Mouse (Mus musculus) cerebellum, postnatal 4 days (tissue): ENCODE results near the gene Cryzl2.
A peak's percentile ranks its signal among the peaks of the same experiment; 100 is the strongest.

ENCODE experiments used
- DNase-seq, 2 experiments: peaks; one replicate each; pipeline ENCODE4 v3.0.0; 2022; ENCODE audit warnings: low spot score in 2 of 2, mixed read lengths in 1 of 2

The Cryzl2 gene

DNA sequence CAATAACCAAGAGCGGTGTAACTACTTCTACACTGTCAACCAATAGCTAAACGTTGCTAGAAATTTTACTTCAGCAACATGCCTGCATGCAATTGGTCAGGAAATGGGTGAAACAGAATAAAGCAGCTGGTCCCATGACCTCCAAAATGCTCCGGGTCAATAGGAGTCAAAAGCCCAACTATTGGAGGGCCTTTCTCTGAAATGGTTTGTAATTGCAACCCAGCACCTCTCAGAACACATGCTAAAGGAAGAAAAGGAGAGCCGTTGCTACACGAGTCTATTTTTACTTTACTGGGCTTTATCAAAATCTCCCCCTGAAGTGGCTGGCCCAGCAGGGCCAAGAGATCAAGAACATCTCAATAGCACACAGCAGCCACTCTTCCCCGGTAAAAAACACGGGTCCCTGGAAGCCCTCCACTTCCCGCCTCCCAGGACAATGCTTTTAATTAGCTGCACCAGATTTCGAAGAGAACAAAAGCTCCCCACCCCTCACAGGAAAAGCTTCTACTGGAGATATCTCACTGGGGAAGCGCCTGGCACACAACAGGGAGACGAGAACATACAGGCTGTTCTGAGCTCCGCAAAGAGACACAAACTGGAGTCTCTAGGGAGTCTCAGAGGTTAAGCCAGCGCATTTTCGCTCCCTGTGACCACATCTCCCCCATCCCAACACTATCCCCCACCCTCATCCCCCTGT is 15.2 kb upstream of the Cryzl2 start:
- no peak for DNase-seq

DNA sequence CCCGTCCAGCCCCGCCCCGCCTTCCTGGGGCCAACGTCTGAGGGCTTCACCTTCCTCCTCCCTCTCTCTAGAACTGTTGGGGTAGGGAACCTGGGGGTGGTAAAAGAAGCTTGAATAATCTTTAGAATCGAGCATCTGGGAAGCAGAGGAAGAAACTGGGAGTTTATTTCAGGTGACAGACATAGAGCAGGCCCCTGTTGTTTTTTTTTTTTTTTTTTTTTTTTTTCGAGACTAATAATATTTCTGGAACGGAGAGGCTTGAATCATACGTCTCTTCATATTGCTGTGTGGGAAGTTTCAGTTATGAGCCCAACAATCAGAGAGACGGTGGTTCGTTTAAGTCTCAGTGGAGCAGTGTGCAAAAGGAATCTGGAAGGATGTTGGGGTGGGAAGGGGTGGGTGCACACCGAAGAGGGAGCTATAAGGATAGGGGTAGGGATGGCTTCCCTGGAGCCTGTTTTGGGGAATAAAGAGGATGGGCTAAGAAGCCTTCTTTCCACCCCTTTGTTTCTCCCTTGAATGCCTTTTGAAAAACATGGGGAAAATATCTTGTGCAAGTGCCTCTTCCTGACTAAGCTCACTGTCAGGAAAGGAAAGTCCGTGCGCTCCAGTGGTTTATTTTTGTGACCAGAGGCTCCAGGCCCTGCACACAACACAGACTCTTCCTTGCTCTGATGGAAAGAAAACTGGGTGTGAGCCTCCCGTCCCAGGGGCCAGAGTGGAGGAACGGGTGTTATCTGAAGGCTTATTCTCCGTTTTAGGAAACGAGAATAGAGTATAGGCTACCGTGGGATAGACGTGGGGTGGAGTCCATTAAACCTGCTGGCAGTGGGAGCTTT is 14.4 kb upstream of the Cryzl2 start:
- DNase-seq, result no peak

DNA sequence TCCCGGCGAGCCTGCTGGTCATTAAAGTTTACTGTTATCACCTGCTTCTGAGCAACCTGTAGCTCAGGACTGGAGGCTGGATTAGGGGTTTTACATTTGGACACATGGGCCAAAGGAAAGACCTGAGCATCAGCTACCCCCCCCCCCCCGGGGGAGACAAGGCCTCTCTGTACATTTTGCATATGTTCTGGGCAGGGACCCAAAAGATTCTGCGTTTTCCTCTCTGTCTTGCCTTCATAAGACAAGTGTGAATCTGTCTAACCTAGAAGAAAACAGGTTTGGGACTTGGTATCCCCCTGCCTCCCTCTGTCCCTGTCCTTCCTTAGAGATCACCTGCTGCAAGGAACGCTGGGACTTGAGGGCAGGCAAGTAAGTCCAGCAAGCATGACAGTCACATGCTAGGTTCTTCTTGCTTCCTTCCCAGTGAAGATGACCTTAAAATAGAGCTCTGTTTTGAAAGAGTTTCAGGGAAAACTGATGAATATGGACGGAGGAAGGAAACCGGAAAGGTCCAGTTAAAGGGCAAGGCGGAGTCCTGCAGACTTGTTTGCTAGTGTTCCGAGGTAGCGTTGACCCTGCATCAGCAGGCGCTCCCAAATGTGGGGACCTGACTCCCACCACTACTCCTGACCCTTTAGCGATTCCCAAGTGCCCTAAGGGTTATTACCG is 13.6 kb upstream of the Cryzl2 start:
- no peak for DNase-seq

- DNase-seq, result no peak
These were observed 12.9 kb upstream of the Cryzl2 start for GRCm38 (mm10) chr1:157445398-157445910.

GRCm38 (mm10) chr1:157446325-157446724 is 12.1 kb upstream of the Cryzl2 start:
- peak; percentile 50 to 78 for DNase-seq

DNA sequence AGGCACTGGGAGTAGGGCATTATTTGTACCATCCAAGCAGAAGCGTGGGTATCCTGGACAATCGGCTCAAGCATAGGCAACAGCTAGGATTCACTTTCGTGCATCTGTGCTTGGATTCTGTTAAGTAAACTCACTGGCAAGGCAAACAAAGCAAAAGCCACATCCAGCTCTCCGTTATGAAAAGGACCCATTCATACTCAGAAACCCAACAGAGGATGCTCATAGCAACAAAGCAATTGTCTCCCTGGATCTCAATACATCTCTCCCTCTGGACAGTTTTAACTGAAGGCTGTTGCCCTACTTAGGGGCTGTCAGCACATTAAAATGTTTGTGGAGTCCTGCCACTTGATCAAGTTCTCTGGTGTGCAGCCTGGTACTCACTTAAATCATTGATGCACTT is 11.2 kb upstream of the Cryzl2 start:
- DNase-seq, result no peak

GRCm38 (mm10) chr1:157448164-157448804 is 10.1 kb upstream of the Cryzl2 start:
- no peak for DNase-seq

DNA sequence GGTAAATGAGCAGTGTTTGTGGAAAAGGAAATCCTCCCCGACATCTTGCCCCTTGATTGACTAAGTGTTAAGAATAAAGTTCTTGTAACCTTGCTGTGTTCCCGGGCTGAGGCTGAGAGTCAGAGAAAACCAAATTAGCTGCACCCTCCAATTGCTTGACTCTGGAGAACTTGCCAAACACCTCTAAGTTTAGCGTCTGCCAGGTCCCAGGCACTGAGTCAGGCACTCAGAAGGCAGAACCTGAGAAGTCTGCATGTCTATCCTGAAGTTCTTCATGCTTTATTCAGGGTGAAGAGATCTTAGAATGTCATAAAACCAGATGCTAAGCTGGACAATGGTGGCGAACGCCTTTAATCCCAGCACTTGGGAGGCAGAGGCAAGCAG is 9.6 kb upstream of the Cryzl2 start:
- DNase-seq, result no peak

- no peak for DNase-seq
These were observed 8.8 kb upstream of the Cryzl2 start for GRCm38 (mm10) chr1:157449532-157449931.

DNA sequence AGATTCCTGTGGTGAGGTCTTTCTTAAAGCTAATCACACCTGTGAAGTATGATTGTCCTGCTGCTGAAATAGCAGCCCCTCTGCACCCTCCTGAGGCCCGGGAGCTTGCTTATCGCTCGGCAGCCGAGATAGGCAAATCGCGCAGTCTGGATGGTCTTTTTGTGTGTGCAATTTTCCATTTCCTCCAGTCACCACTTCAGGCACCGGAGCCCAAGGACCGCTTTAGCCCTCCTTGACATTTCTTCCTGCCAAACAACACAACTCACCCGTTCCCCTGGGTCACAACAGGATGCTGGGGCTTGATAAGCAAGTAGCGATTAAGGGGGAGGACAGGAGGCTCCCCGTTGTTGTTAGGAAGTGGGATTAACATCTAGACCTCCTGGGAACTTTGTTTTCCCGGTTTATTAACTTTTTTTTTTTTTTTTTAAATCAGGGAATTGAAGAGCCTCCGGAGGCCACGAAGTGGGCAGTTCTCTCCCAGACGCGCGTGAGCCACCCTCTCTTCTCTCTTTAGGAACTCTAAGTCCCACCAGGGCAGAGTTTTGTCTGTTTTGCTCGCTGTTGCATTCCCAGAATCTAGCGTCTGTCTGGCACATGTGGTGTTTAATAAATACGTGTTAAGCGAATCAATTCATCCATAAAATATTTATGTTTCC is 8.3 kb upstream of the Cryzl2 start:
- no peak for DNase-seq

DNA sequence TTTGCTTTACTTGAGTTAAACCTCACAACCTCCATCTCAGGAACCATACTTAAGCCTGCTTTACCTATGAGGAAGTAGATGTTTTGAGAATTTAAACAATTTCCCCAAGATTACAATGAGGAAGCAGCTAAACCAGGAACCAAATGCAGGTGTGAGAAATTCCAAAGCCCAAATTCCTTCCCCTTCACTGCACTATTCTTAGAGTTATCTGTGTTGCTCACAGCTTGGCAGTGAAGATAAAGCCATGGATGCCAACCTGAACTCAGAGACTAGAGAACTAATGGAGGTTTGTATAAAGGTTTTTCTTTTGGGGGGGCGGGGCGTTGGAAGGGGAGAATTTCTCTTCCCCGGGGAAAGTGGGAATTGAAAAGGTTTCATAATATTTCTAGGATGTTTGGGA is 6.1 kb upstream of the Cryzl2 start:
- no peak for DNase-seq

DNA sequence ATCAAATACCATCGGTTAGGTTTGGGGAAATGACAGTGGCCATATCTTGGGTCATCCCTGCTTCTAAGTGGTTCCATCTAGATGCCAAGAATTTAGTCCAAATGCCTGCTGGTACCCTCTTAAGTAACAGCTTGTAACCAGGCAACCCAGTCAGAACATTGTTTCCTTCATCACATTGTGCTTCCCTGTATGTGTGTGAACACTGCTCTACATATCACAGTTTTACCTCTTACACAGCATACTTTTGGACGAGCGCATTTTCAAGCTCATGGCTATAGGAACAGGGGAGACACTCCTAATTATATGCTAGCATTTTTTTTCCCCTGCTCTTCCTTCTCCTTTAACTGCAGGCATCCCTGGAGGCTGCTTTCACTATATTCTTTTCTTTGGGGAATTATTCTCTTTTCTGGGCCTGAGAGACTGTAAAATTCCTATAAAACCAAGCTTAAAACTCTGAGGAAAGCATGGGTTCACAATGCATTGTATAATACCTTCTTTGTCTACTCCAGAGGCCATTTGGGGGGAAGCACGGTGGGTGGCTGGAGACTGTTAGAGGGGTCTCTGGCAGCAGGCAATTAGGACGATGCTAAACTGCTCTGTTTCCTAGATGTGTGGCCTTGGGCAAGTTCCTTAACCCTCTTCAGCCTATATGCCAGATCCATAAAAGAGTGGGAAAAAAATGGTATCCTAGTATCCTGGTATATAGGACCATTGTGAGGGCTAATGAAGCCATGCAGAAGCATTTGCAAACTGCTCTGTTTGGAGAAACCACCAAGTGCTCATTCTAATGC is 5.4 kb upstream of the Cryzl2 start:
- no peak for DNase-seq

GRCm38 (mm10) chr1:157454876-157455275 is 3.5 kb upstream of the Cryzl2 start:
- no peak for DNase-seq

- no peak for DNase-seq
These were observed 588 bp upstream of the Cryzl2 start for GRCm38 (mm10) chr1:157457789-157458188.

GRCm38 (mm10) chr1:157459904-157460303 is 1.5 kb downstream of the Cryzl2 start:
- DNase-seq, result no peak

GRCm38 (mm10) chr1:157461276-157461675 is 2.9 kb downstream of the Cryzl2 start:
- no peak for DNase-seq

DNA sequence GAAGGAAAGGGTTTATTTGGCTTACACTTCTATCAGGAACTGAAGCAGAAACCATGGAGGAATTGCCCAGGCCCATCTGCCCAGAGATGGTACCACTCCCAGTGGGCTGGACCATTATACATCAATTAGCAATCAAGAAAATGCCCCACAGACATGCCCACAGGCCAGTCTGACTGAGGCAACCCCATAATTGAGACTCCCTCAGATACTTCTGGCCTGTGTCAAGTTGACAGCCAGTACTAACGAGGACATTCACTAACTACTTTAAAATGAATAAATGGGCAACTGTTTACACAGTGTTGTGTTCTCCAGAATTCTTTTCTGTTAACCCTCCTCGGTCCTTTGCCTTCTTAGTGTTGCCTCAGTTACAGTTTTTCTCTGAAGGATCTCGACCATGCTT is 4.0 kb downstream of the Cryzl2 start:
- no peak for DNase-seq

GRCm38 (mm10) chr1:157465194-157465593 is 6.8 kb downstream of the Cryzl2 start:
- DNase-seq, result peak in 1 of 2 experiments; percentile 47

DNA sequence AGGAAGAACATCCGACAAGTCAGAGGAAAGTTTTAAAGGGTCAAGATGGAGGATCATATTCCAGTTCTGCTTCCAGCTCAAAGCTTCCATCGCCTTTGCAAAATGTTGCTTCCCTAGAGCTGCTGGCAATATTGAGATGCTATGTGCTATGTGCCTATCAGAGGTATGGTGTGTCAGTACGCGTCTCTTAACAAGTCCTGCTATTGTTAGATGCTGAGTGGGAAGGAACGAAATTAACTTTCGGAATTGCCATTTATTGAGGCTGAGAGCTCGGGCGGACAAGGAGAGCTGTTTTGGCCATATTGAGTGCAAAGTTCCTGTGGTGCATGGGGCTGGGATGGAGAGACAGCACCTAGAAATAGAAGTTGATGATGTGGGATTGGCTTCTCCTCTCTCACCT is 9.5 kb downstream of the Cryzl2 start:
- no peak for DNase-seq

DNA sequence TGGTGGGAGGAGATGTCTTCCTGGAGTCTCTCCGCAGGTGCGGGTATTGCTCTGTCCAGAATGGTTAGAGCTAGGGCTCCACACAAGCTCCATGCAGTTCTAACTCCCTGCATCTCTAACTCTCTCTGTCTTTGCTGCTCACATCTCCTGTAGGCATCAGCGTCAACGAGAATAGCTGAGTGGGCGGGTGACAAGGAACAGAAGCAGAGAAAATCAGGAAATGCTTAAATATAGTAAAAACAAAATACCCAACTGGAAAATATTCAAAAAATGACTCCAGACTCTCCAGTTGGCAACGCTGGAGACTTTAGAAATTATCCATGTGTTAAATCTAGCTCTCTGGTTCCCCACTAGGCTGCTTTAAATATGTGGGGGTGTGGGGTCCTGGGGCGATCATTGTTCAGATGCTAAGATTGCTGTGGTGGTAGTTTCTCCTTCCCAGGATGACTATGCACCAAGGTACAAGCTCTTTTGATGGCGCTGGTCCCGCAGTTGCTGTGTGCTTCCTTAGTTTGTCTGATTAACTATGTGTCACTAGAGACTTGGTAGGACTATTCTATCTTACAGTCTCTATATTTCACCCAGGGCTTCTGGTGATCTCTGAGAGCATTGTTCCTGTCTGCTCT is 12.5 kb downstream of the Cryzl2 start:
- no peak for DNase-seq
